Mouse (Mus musculus) cerebellum, adult 9-11 months (tissue): Measurements from ENCODE around the gene Ibsp.

Source experiments
- DNase-seq: peaks from one replicate; pipeline ENCODE4 v3.0.0; 2022

Gene Ibsp

DNA sequence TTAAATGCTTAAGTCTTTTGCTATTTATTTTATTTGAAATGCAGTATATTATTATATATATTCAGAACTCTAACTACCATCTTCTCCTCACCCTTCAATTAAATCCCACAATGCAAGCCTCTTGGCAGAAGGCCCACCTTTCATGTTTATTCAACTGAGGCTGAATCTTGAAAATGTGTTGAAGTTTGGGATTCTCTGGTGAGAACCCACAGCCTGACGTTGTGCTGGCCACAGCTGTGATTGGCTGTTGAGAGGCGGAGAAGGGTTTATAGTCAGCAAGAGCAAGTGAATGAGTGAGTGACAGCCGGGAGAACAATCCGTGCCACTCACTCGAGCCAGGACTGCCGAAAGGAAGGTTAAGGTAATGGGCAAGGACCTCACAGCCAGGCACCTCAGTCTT is at the start of gene Ibsp:
Ibsp (plus strand) TSS at position 178 of the 400 bp plus-strand sequence.
- no peak for DNase-seq

- no peak for DNase-seq
Measured at GRCm38 (mm10) chr5:104251811-104252210, 47.2 kb upstream of the Ibsp start.

DNA sequence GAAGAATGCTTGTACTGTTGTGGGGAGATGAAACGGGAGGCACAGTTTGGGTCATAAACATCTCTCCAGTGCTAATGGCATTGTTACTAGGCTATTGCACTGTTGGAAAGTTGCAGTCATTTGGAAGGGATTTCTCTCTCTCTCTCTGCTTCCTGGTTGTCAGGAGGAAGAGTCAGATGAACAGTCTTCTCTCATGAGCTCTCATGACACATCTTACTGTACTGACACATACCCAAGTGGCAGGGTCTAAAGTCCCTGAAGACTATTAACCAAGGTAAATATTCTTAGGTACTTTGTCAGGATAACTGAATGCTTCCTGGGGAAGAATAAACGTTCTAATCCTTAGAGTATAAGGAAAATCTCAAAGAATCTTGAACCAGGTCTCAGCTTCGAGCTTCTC is 42.4 kb upstream of the Ibsp start:
- no peak for DNase-seq

DNA sequence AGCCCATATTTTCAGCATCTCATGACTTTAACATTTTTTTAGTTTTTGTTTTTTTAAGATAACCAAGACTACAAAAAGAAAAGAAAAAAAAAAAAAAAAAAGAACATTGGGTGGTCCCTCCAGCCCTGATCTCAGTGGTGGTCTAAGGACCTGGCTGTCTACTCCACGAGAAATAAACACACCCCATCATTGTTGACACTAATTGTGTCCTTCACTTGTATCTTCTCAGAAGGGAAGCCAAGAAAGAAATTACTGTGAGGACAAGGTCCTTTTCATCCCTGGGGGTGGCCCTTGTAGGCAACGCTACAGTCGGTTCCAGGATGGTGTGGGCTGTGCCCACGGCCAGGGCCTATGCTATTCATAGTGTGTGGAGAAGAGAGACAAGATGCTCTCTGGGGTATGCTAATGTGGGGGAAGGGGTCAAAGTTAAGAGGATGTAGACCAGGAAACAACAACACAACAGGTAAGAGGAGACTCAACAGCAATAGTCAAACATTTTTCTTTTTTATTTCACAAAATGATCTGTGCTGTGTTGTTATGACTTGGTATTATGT is 37.0 kb upstream of the Ibsp start:
- DNase-seq = no peak

GRCm38 (mm10) chr5:104263014-104263776 is 35.8 kb upstream of the Ibsp start:
- DNase-seq = no peak

DNA sequence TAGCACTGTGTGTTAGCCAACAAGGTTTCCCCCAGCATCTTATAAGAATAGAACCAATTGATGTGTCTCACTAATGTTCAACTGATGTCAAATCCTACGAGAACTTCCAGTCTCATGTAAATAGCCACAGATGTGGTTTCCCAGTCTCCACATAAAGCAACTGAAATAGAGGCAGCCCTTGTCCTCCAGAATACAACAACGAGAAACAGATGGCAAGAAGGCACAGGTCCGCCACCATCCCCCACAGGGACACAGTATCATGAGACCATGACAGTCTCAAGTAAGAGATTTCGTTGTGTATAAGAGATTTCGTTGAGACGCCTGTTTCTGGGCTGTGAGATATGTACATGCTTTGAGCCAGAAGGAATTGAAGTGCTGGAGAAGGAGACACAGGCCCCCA is 4.8 kb upstream of the Ibsp start:
- DNase-seq = no peak

GRCm38 (mm10) chr5:104314073-104314472 is 15.1 kb downstream of the Ibsp start:
- no peak for DNase-seq

GRCm38 (mm10) chr5:104325029-104325428 is 26.1 kb downstream of the Ibsp start, which contains the start of gene Mepe:
Mepe (plus strand) TSS chr5:104325329.
- DNase-seq = no peak

DNA sequence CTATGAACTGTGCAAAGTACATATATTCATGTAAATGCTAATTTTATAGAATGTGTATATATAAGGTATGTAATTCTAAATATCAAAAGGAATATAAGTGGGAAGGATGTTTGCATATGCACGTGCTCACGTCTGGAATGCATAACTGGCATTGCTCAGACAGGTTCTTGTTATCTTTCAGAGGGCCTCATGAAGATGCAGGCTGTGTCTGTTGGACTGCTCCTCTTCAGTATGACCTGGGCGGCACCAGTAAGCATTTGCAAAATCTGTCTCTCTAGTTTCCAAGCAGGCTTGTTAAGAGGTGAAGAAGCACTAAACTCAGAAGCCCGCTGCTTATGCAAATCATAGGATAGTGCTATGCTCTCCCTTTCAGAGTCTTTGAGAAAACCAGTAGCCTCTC is 27.9 kb downstream of the Ibsp start:
- DNase-seq = no peak

DNA sequence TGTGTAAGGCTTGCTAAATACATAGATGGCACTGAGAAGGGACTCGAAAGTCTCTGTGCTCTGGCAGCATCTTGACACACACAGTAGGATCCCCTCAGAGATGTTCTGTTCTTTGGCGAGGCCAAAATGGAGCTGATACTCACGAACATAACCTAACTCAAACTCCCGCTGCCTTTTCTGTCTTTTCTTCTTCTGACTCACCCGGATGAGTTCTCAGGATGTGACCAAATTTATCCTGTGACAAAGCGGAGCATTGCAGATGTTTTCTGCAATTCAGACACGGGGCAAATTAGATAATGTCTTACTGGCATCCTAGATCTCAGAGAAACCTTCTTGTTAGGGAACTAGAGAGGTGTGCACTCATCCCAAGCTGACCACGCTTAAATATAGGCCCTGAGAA is 28.4 kb downstream of the Ibsp start:
- no peak for DNase-seq

GRCm38 (mm10) chr5:104327876-104328275 is 28.9 kb downstream of the Ibsp start:
- DNase-seq = no peak

- DNase-seq = no peak
Measured at GRCm38 (mm10) chr5:104328317-104328850, 29.4 kb downstream of the Ibsp start.

GRCm38 (mm10) chr5:104329381-104329780 is 30.4 kb downstream of the Ibsp start:
- no peak for DNase-seq

DNA sequence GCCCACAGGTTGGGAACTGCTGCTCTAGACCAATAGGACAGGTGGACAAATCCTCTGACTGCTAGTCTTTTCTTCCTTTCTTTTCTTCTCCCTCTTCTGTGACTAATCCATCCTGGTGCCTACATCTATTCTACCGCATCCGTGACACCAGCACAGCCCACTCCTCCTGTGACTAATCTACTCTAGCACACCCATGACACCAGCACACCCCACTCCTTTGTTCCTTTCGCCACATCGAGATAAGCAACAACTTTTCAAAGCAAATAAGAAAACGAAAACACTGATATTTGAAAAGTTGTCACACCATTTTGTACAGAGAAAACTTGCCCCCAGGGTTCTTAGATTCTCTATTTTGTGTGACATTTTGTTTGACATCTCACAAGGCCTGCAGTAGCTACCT is 31.1 kb downstream of the Ibsp start:
- no peak for DNase-seq

DNA sequence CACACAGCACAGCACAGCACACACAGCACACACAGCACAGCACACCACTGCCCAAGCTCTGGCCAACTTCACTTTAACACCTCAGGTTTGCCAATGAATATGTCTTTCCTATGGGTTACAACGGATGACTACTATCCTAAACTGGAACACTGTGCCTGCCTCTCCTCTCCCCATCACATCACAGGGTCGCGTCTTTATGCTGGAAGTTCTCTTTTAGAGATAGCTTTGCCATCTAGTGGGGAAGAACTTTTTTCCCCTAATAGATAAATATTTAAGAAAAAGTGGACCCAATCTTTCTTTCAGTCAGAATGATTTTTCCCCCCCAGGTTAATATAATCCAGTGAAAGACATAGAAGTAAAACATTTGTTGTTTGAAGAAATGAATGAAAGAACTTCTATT is 33.3 kb downstream of the Ibsp start:
- no peak for DNase-seq

DNA sequence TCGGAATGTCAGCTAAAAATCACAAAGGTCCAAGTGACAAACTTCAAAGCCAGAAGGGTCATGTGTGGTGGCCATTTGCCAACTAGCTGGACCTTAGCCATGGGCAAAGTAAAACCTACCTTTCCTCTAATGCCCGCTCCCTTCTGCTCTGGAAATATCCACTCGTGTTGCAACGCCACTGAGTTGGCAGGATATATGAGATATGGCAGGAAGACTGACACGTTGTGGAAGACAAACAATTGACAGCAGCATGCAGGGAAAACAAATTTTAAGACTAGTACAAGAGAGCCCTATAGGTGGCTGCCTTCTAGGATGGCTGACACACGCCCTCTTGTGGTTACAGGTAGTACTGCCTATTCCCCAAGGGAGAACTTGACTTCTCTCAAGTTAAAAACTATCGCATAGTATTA is 34.3 kb downstream of the Ibsp start:
- no peak for DNase-seq

- no peak for DNase-seq
Measured at GRCm38 (mm10) chr5:104333643-104334042, 34.7 kb downstream of the Ibsp start.

DNA sequence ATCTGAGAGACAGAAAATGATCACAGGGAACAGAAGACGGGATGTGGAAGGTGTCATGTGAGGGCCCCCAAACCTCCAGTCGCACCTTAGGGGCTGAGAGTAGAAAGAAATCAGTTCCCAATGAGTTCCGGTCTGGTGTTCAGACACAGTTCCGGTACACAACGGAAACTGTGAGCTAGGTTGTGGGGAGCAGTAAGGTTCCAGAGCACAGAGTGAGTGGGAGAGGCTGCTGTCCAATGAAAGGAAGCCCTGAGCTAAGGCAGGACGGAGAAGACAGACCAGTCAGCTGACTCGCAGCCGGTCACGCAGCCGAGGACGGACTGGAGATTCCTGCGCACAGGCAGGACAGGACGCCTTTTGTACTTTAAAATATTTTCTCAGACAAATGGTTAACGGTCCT is 35.5 kb downstream of the Ibsp start:
- no peak for DNase-seq

- DNase-seq = no peak
Measured at GRCm38 (mm10) chr5:104335962-104336361, 37.0 kb downstream of the Ibsp start.

- no peak for DNase-seq
Measured at GRCm38 (mm10) chr5:104337491-104337890, 38.5 kb downstream of the Ibsp start.

DNA sequence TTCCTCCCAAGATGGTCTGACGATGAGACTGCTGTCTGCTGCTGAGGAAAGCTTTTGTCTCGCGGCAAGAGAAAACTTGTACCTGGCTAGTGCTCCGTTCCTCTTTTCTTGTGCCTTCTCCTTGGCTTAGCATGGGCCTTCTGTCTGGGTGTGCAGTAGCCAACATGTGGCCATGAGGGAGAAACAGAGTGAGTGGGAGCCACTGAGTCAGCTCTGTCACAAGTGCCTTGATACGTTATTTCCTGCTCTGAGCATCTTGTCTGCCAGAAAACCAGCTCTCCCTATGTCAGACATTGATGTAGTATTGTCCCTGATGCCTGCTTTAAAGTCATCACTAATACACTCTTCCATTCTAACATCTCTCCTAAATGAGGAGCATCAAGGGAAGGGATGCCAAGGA is 40.0 kb downstream of the Ibsp start:
- no peak for DNase-seq

GRCm38 (mm10) chr5:104339706-104340512 is 40.9 kb downstream of the Ibsp start:
- DNase-seq = no peak

GRCm38 (mm10) chr5:104340513-104340829 is 41.5 kb downstream of the Ibsp start:
- DNase-seq = no peak

DNA sequence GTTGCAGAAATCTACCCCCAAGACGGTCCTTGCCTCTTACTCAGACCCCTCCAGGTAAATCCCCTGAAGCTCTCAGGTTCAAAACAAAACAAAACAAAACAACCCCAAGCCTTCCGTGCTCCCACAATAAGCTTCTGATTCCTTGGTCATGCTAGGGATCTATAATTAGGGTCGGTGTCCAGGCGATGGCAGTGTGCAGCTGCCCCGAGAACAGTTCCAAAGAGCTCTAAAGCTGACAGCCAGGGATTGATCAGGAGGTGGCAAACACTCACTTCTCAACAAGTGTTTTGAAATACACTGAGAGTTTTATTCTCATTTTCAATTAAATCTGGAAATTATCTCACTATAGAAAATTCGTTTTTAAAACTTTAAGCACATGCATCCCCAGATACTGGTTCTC is 43.9 kb downstream of the Ibsp start:
- no peak for DNase-seq
